Mouse (Mus musculus) right cerebral cortex, postnatal 10 days (tissue): ENCODE measurements around the gene Wdr72.

Experiments
- DNase-seq, 2 experiments: peaks; one replicate each; pipeline ENCODE4 v3.0.0; 2021; ENCODE audit warnings: low spot score in 2 of 2

Gene Wdr72

DNA sequence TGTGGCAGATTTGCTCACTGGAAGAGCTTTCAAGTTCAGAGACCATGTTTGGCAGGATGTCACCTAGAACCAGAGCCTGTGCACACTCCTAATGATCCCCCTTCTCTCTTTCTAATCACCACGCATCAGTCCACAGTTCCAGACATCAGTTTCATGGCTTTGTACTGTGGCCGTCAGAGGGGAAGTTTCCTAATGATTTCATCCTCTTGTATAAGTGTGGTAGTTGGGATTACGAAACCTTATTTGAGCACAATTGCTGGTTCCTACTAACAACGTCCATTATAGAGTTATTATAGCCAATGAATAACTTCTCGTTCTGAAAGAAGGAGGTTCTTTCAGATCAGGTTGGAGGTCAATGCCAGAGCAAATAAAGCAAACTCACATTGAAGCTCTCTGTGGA is 131.1 kb downstream of the Wdr72 start:
- DNase-seq = no peak

DNA sequence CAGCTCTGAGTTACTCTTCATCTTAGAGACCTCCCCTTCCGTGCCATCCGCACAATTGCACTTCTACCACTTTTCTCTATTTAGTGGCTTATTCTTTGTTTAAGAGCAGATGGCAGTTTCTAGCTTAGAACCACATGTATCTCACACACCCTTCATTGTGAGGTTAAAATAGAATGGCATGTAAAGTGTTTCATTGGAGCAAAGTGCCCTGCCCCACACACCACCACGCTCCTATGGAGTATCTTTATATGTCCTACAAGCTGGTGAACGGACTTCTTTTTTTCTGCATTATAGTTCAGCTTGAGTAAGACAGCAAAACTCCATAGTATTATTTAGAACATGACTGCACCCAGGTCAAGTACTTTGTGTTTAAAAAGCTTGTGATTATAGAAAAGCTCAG is 137.9 kb downstream of the Wdr72 start:
- no peak for DNase-seq

DNA sequence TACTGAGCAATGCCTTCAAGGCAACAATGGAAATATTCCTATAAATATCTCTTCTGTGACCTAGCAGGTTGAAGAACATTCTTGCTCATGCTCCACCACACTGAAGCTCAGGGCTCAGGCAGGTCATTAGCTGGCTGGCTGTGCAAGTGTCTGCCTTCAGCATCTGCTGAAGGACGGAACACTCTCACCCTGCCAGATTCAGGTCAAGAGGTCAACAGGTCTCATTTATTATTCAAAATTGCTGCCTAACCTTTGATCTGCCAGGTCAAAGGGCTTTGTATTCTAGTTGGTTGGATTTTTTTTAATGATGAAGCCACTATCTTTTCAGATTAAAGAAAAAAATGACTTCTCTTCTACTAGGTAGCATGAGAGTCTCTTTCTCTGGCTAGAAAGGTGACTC is 139.3 kb downstream of the Wdr72 start:
- no peak for DNase-seq

DNA sequence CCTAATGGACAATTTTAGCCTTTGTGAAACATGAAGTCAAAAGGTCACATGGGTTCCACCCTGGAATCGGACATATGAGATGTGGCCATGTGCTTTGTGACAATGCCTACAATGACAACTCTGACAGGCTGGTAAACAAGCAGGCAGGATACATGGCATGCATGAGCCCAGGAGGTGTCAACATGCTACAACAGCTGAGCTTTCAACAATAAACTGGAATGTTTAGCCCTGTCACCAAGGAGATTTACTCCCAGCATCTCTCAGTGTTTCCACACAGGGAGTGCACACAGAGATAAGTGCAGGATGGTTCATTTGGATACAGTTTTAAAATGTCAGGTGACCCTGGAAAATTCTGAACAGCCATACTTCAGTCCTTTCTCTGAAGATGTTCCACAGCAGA is 140.4 kb downstream of the Wdr72 start:
- no peak for DNase-seq

DNA sequence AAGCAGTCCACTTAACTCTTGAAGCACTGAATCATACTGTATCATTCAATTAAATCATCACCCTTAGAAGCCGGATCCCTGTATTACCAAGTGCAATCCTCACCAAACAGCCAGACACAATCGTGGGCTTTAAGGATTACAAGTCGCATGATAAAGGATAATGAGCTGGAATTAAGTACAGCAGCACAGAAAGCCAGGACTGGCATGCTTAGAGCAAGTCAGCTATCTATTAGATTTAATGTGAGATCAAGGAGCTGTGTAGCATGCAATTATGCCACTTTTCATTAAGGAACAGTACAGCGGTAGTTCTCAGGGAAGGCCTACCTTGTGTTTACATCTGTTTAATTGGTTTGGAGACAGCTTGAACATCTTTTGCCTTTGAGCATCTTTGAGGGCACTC is 148.2 kb downstream of the Wdr72 start:
- DNase-seq = no peak

DNA sequence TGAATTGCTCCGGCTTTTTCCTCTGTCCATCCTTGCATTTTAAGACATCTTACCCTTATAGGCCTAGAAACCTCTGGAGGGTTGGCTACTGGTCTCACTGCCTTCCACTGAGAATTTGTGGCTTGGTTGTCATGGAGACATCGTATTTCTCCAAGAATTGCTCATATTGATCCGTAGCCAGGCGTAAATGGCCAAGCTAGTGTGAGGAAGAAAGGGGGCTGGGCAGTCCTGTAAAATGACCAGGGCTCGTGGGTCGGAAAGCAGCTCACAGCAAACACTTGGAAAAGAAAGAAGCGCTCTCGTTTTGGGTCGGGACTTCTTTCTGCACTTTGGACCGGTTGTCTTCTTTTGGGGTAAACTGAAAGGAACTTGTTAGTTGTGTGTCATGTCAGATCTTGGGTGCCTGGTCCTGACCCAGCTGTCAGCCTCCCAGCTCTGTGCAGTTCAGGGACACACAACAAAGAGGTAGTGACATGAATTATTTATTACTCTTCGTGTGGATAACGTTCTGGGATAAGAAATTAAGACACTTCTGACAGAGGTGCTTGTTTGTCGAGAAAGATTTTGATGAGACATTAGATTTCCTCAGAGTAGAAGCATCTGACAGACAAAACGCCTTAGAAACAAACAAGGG is 167.7 kb downstream of the Wdr72 start:
- peak; percentile 31 to 32 for DNase-seq

DNA sequence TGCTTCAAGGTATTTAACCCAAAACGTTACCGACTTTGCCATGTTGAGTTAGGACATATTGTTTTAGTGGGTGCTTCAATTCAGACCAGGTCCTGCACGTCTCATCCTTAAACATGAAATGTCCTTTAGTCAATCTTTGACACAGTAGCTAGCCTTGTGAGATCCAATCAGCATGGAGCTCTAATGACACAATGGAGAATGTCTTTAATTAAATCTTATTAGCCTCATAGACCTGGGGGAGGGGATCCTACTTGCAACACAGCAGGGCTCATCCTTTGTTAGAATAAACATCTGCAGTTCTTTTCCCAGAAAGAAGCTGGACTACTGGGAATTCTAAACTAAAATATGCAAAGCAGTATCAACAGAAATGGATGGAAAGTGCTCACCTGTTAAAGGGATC is 171.9 kb downstream of the Wdr72 start:
- no peak for DNase-seq

DNA sequence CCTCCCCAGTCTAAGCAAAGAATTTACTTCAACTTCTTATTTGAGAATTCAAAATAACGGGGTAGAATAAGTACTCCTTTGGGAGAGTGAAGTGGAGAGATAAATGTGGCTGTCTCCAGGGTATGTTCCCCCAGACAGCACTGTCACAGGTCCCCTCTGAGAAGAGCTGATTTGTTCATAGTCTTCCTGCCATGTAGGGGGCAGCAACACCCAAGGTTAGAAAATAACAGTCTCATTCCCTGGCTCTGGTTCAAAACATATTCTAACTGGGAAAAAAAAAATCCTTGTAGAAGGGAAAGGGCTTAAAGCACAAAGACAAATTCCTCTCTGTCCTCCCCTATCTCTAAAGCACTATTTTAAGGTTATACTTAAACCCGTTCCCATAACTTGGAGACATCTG is 176.1 kb downstream of the Wdr72 start:
- peak; percentile 37 to 52 for DNase-seq

DNA sequence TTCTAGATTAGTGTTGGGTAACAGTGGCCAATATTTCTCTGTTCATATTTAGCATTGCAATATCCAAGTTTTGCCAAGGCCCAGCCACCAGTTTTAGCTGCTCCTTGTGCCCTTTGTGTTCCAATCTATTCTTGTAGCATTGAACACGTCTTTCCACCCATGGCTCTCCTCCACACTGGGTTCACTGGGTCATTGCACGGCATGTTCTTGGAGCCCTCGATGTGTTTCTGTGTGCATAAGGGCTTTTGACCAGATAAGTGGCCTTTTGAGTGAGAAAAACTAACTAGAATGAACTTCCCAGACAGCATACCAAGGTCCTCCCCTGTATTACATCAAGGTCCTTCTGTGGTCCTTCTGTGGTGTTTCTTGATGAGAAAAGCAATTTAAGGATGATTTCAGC is 184.3 kb downstream of the Wdr72 start:
- DNase-seq = no peak

DNA sequence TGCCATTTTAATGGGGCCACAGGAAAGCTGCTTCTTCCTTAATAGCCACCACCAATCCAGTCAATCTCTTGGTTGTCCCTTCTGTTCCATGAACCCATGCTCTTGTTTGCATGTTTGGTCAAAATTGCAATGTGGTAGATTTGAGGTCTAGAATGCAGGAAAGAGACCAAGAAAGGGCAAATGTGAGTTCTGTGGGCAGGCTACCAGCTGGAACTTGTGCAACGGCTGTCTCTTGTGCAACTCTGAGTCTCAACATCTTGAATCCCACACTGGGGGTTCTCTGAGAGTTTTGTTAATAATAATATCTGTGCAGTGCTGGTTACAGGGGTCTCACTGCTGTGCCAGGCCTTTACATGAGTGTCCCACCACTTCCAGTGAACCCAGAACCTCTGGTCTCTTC is 208.6 kb downstream of the Wdr72 start:
- DNase-seq = no peak

DNA sequence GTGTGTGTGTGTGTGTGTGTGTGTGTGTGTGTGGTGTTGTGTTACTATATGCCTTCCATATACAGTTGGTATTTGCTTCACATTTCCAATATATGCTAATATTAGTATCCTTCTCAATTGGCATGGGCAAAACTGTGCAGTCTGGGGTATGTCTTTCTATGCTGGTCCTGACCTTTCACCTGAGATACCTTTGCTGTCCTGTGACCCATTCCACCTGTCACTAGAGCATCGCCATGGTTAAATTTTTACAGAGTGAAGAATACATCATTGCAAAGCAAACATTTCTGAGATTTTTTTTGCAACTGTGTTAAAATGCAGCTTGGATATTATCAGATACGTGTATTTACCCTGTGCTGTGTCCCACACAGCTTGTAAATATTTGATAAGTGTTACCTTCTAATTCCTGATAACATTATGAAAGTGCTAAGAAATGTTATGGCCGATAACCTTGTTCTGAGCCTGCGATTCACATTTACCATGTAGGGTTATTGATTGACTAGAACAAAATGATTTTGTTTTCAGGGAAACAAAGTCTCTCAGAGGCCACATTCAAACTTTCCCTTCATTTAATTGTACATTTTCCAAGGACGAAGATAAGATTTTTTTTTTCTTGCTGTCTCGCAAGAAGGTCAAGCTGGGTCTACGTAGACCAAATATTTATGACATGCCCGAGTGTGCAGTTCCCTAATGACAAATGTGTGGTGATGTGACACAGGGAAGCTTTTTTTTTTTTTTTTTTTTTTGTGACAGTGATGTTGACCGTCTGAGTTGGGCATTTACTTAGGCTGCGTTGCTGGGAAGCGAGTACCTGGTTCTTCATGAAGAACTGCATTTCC is 214.2 kb downstream of the Wdr72 start:
- DNase-seq = no peak

DNA sequence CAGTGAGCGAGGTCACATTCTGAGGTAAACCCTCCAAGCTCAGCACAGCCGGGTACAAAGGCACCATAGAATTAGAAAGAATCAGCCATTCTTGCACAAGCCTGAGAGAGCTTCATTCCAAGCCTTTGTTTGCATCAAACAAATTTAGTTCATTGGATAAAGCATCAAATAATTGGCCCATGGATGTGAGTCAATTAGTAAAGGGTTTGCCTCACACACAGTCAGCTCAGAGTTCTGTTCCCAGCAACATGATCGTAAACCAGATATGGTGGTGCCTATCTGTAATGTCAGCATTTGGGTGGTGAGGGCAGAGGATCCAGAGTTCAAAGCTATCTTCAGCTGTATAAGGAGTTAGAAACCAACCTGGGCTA is 214.8 kb downstream of the Wdr72 start:
- no peak for DNase-seq

DNA sequence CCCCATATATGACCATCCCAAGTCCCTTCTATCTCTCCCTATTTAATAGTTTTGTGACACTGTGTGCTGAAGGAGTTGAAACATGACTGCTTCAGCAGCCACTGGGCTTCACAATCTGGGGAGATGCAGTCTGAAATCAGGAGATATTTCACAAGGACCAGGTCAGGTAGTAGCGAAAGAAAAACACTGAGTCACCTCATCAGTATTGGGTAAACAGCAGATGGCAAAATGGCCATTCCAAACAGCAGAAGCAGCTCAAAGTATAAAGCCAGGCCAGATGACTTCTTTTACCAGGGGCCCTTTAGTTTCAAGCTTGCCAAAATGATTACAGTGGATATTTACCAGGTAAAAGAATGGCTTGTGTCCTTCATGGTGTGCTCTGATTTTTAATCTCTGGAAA is 215.8 kb downstream of the Wdr72 start:
- no peak for DNase-seq

DNA sequence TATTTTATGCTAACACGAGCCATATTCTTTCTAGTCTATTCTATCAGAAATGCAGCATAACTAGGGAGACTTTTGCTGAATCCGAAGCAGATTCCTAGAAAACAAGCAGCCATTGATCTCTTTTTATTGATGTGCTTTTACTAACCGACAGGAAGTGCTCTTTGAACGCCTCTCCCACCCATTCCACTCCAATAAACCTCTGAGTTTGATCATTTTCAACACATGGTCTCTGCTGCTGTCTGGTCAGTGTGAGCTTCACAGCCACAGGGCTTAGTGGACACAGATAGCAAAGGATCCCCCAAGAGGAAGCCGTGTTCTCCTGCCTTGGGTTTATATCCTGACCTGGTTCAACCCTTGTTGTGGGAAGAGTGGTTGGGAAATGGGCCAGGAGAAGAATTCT is 218.7 kb downstream of the Wdr72 start:
- DNase-seq = no peak

DNA sequence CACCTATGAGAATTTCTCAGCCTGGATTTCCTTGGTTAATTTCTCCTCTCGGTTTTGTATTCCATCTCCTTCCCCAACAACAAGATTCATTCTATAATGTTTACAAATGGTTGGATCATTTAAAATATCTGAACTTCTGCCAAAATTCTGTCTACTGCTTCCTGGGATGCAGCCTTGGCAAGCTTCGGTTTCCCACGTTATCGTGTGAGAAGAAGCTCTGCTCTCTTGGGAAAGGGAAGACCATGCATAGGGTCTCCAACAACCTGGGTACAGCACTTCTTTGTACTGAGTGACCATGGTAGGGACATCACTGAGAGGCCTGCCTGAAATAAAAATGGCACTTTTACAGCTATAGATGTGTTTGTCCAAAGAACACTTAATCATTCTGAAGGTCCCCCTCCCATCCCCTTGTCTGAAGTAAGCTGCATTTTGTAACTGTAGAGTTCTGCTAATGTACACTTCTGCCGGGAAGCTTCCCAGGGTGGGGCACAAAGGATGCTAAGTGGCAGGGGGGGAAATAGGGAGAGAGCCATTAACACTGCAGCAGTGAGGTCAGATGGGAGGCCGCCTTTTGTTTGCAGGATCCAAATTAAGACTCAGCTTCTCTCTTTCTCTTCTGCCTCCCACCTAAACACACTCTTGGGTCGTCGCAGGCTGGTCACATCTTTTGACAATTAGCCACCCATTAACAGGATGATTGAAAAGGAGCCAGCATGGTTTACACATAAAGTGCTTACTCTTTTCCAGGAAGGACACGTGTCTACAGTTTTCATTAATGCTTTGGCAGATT is 220.7 kb downstream of the Wdr72 start:
- DNase-seq = no peak

DNA sequence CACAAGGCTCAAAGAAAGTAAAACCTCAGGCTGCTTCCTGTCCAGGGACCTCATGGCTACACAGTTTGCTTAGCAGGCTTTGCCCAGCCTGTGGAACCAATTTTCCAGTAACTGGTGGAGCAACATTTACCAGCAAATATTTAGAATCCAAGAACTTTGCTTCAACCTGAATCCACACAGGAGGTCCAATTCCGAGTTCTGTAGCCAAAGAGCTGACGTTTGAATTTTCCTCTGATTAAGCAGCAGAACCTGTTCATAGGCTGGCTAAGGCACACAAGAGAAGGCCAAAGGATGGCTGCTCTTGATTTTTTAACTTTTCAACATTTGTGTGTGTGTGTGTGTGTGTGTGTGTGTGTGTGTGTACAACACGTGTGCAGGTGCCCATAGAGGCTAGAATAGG is 222.2 kb downstream of the Wdr72 start:
- no peak for DNase-seq
